Mouse (Mus musculus): ENCODE data around the gene Vmn1r155.
"Not testable (repeated sequence)": the region's sequence is repeated elsewhere in the genome, so short reads cannot be mapped to it uniquely, and the experiment has no call there.

Gene Vmn1r155

DNA sequence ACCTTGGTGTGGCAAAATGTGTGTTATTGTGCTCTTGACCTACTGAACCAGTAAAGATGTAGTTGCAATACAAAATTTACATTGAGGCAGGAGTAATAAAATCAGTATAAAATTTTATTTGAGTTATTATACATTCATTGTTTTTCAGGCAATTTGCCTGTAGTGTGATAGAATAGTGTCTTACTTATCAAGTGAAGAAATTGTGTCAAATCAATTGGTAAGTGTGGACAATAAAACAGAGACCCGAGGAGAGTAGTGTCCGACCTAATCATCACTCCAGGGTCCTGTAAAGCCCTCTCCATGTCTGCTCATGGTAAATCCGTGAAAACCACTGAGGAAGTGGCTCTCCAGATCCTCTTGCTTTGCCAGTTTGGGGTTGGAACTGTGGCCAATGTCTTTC is at the start of gene Vmn1r155:
Gene Vmn1r155 (plus strand): TSS at position 301 of the 400 bp plus-strand sequence.
- not testable (repeated sequence) for DNase-seq (ENCODE audit: low read depth, low spot score)

DNA sequence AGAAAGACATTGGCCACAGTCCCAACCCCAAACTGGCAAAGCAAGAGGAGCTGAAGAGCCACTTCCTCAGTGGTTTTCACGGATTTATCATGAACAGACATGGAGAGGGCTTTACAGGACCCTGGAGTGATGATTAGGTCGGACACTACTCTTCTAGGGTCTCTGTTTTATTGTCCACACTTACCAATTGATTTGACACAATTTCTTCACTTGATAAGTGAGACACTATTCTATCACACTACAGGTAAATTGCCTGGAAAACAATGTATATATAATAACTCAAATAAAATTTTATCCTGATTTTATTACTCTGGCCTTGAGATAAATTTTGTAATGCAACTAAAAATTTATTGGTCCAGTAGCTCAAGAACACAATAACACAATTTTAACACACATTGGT is 34.4 kb downstream of the Vmn1r155 start, which contains the start of gene Gm8693:
Gene Gm8693 (minus strand): TSS at position 101 of the 400 bp plus-strand sequence.
- DNase-seq (ENCODE audit: low read depth, low spot score), result not testable (repeated sequence)
